Mouse (Mus musculus) MEL (cell line): ENCODE measurements at regions not wholly inside any gene's neighbourhood (a gene's known extent, or its start where the extent isn't known, plus 50 kb on each side); places are given as distances from the start of the nearest gene placed in this dataset.

Experiments used
- DNase-seq: peaks from one replicate; pipeline ENCODE4 v3.0.0; 2011; ENCODE audit warnings: low read depth, low spot score
- H3K27ac ChIP-seq: 2 replicates; pipeline ENCODE4 v1.5.1; 2012; ENCODE audit warnings: low read depth, mild to moderate bottlenecking, control low read depth, low read length, moderate library complexity; ENCODE audit not compliant: control insufficient read depth
- H3K27me3 ChIP-seq, 2 experiments: fragments of 150-350 bp in 1 of 2; sonication (generic) in 1 of 2; 2 replicates each; pipeline ENCODE4 v1.6.1; 2012; ENCODE audit warnings: low read length in 2 of 2, mild to moderate bottlenecking in 2 of 2, improper control_type of control experiment in 1 of 2, moderate library complexity in 1 of 2; ENCODE audit not compliant: insufficient read depth in 2 of 2, control insufficient read depth in 1 of 2
- H3K36me3 ChIP-seq, 2 experiments: 2 replicates each; pipeline ENCODE4 v1.6.1; 2012 to 2014; ENCODE audit warnings: low read length in 2 of 2, improper control_type of control experiment in 1 of 2, inconsistent platforms in 1 of 2, mild to moderate bottlenecking in 1 of 2; ENCODE audit not compliant: insufficient read depth in 2 of 2, control insufficient read depth in 1 of 2
- H3K4me1 ChIP-seq, 2 experiments: fragments of 150-350 bp in 1 of 2; sonication (generic) in 1 of 2; 2 replicates each; pipeline ENCODE4 v1.6.1; 2012; ENCODE audit warnings: low read length in 2 of 2, improper control_type of control experiment in 1 of 2, mild to moderate bottlenecking in 1 of 2; ENCODE audit not compliant: insufficient read depth in 2 of 2, control insufficient read depth in 1 of 2
- H3K4me3 ChIP-seq, 2 experiments: fragments of 150-350 bp in 1 of 2; sonication (generic) in 1 of 2; 2 replicates each; pipeline ENCODE4 v1.5.1; 2012; ENCODE audit warnings: low read depth in 2 of 2, low read length in 2 of 2, mild to moderate bottlenecking in 2 of 2, moderate library complexity in 2 of 2, control low read depth in 1 of 2, improper control_type of control experiment in 1 of 2; ENCODE audit not compliant: control insufficient read depth in 1 of 2, insufficient read depth in 1 of 2
- H3K79me2 ChIP-seq: 2 replicates; pipeline ENCODE4 v1.6.1; 2012; ENCODE audit warnings: mild to moderate bottlenecking, low read length, moderate library complexity; ENCODE audit not compliant: control insufficient read depth, poor library complexity, insufficient read depth
- H3K9ac ChIP-seq: 2 replicates; pipeline ENCODE4 v1.6.1; 2012; ENCODE audit warnings: low read depth, mild to moderate bottlenecking, control low read depth, low read length, moderate library complexity; ENCODE audit not compliant: control insufficient read depth, poor library complexity, severe bottlenecking
- H3K9me3 ChIP-seq: fragments of 150-350 bp; sonication (generic); replicated peaks from 2 replicates; pipeline ENCODE4 v1.6.1; 2012; ENCODE audit warnings: mild to moderate bottlenecking, low read length, improper control_type of control experiment, moderate library complexity; ENCODE audit not compliant: insufficient read depth
- CHD1 ChIP-seq: IDR thresholded peaks from 2 replicates; pipeline ENCODE4 v1.6.1; 2012; ENCODE audit warnings: low read depth, mild to moderate bottlenecking, inconsistent platforms, low read length, improper control_type of control experiment
- CHD2 ChIP-seq: IDR thresholded peaks from 2 replicates; pipeline ENCODE4 v1.6.1; 2011; ENCODE audit warnings: low read length, improper control_type of control experiment
- CTCF ChIP-seq, 3 experiments: IDR thresholded peaks in 2 of 3; conservative IDR thresholded peaks in 1 of 3; 2 replicates each; pipeline ENCODE4 v1.5.1; 2011 to 2012; ENCODE audit warnings: low read length in 3 of 3, low read depth in 2 of 3, mild to moderate bottlenecking in 2 of 3, improper control_type of control experiment in 1 of 3, inconsistent platforms in 1 of 3, mixed read lengths in 1 of 3, moderate library complexity in 1 of 3; ENCODE audit not compliant: control insufficient read depth in 1 of 3, insufficient read depth in 1 of 3, poor library complexity in 1 of 3, severe bottlenecking in 1 of 3
- E2F4 ChIP-seq: IDR thresholded peaks from 2 replicates; pipeline ENCODE4 v1.6.1; 2011; ENCODE audit warnings: low read depth, low read length, improper control_type of control experiment, borderline replicate concordance
- EP300 ChIP-seq, 2 experiments: IDR thresholded peaks; 2 replicates each; pipeline ENCODE4 v1.6.1; 2011; ENCODE audit warnings: improper control_type of control experiment in 2 of 2, low read length in 2 of 2, low read depth in 1 of 2, mild to moderate bottlenecking in 1 of 2
- KAT2A ChIP-seq: conservative IDR thresholded peaks from 2 replicates; pipeline ENCODE4 v1.6.1; 2012; ENCODE audit warnings: low read depth, low read length, improper control_type of control experiment, inconsistent platforms
- MAFK ChIP-seq: IDR thresholded peaks from 2 replicates; pipeline ENCODE4 v1.6.1; 2011; ENCODE audit warnings: low read depth, mild to moderate bottlenecking, low read length, improper control_type of control experiment, borderline replicate concordance
- MAX ChIP-seq: IDR thresholded peaks from 2 replicates; pipeline ENCODE4 v1.6.1; 2011; ENCODE audit warnings: low read length, improper control_type of control experiment
- MXI1 ChIP-seq: IDR thresholded peaks from 2 replicates; pipeline ENCODE4 v1.6.1; 2011; ENCODE audit warnings: mild to moderate bottlenecking, low read depth, low read length, improper control_type of control experiment
- NELFE ChIP-seq: IDR thresholded peaks from 2 replicates; pipeline ENCODE4 v1.6.1; 2011; ENCODE audit warnings: low read depth, low read length, improper control_type of control experiment
- POLR2A ChIP-seq, 2 experiments: IDR thresholded peaks; 2 replicates each; pipeline ENCODE4 v1.6.1; 2011 to 2012; ENCODE audit warnings: low read length in 2 of 2, mild to moderate bottlenecking in 2 of 2, control low read depth in 1 of 2, improper control_type of control experiment in 1 of 2, low read depth in 1 of 2, moderate library complexity in 1 of 2; ENCODE audit not compliant: control insufficient read depth in 1 of 2, insufficient read depth in 1 of 2, poor library complexity in 1 of 2
- POLR2AphosphoS5 ChIP-seq: IDR thresholded peaks from 2 replicates; pipeline ENCODE4 v1.6.1; 2012; ENCODE audit warnings: low read depth, borderline replicate concordance, mild to moderate bottlenecking, inconsistent platforms, low read length, moderate library complexity, mixed read lengths
- RAD21 ChIP-seq: IDR thresholded peaks from 2 replicates; pipeline ENCODE4 v1.6.1; 2011; ENCODE audit warnings: mild to moderate bottlenecking, low read depth, low read length, improper control_type of control experiment
- TBP ChIP-seq: IDR thresholded peaks from 2 replicates; pipeline ENCODE4 v1.8.0; 2011; ENCODE audit warnings: low read depth, low read length, improper control_type of control experiment
- TCF12 ChIP-seq: IDR thresholded peaks from 2 replicates; pipeline ENCODE4 v1.6.1; 2014; ENCODE audit warnings: low read depth, mild to moderate bottlenecking, inconsistent platforms, low read length, improper control_type of control experiment, moderate library complexity
- UBTF ChIP-seq: IDR thresholded peaks from 2 replicates; pipeline ENCODE4 v1.6.1; 2012; ENCODE audit warnings: low read depth, mild to moderate bottlenecking, inconsistent platforms, low read length, improper control_type of control experiment, moderate library complexity, borderline replicate concordance; ENCODE audit not compliant: insufficient read depth
- ZC3H11A ChIP-seq: IDR thresholded peaks from 2 replicates; pipeline ENCODE4 v1.6.1; 2012; ENCODE audit warnings: low read depth, mild to moderate bottlenecking, inconsistent platforms, low read length, improper control_type of control experiment
- ZMIZ1 ChIP-seq: IDR thresholded peaks from 2 replicates; pipeline ENCODE4 v1.6.1; 2012; ENCODE audit warnings: low read depth, mild to moderate bottlenecking, inconsistent platforms, low read length, improper control_type of control experiment, moderate library complexity
- ZNF384 ChIP-seq: IDR thresholded peaks from 2 replicates; pipeline ENCODE4 v1.6.1; 2012; ENCODE audit warnings: low read depth, mild to moderate bottlenecking, inconsistent platforms, low read length, improper control_type of control experiment

DNA sequence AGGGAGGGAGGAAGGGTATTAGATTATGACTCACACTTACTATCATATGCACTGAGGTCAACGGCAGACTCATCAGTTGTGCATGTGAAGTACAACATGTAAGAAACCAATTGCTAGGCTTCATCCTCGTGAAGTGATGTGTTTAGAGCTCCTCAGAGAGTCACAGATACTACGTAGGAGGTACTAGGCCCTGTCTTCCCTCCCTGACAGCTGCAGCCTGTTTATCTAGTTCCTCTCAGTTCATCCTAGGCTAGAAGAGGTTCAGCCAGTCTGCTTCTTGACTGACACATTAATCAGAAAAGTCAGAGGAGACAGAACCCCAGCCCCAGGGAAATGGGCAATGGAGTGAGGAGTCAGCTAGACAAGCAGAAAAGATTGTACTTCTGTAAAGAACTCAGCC is 180.1 kb upstream of the Eya4 start:
- Histone ChIP-seq H3K9ac (no peak overlapping the region), H3K4me3 (no peak overlapping the region), H3K4me1 (no peaks in the 10 kb centered on the region), H3K27ac (no peak overlapping the region), H3K9me3 (no peaks in the 10 kb centered on the region), H3K36me3 (no peaks in the 10 kb centered on the region), H3K27me3 (no peaks in the 10 kb centered on the region; a peak in 1 of 4 replicates), H3K79me2 (no peaks in the 10 kb centered on the region)
- DNase-seq: no peak
- TF ChIP-seq MXI1 (no peak), ZNF384 (no peak), TBP (no peak), POLR2AphosphoS5 (no peak), NELFE (no peak), MAFK (no peak), UBTF (no peak), POLR2A (IDR thresholded peaks at IDR 0.05; ENCODE audit: control insufficient read depth in 1 of 2, insufficient read depth in 1 of 2, low read depth in 1 of 2, low read length in 2 of 2, poor library complexity in 1 of 2) (no peak), MAX (no peak), ZMIZ1 (no peak), CHD1 (no peak), RAD21 (no peak), ZC3H11A (no peak), TCF12 (no peak), KAT2A (no peak)

DNA sequence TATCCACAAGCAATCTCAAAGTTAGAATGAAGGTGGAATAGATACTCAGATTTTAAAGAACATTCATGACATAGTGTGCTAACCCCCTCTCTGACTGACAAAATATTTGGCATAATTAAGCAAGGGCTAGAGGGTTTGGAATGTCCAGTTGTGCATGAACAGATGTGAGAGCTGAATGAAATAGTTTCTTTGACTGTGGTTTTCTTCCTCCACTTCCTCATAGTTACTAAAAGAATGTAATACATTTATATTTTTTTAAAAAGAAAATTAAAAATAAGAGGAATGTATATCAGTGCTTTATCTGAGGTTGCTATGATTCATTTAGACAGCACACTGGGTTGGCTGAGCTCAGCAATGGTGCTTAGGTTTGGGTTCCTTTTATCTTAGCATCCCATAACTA is 176.2 kb upstream of the Eya4 start:
- no peak for DNase-seq
- no peak overlapping the region for H3K4me3 ChIP-seq
- H3K27ac ChIP-seq: no peak overlapping the region

More for the DNA sequence above, 176.2 kb upstream of the Eya4 start:
- Histone ChIP-seq H3K36me3 (no peaks in the 10 kb centered on the region), H3K27me3 (no peaks in the 10 kb centered on the region), H3K9ac (no peak overlapping the region), H3K4me1 (no peaks in the 10 kb centered on the region), H3K9me3 (no peaks in the 10 kb centered on the region), H3K79me2 (no peaks in the 10 kb centered on the region)
- TF ChIP-seq MAX: no peak
- TF ChIP-seq EP300 (IDR thresholded peaks at IDR 0.05; ENCODE audit: low read depth in 1 of 2, low read length in 2 of 2): no peak
- no peak for TF ChIP-seq CTCF (IDR thresholded peaks at IDR 0.05 in 2 of 3, conservative IDR thresholded peaks at IDR 0.05 in 1 of 3; ENCODE audit: control insufficient read depth in 1 of 3, insufficient read depth in 1 of 3, low read depth in 2 of 3, low read length in 3 of 3, poor library complexity in 1 of 3, severe bottlenecking in 1 of 3)
- no peak for TF ChIP-seq E2F4
- no peak for TF ChIP-seq KAT2A
- TF ChIP-seq TCF12: no peak
- TF ChIP-seq CHD2: no peak
